Mouse (Mus musculus) urinary bladder, postnatal 14 days (tissue): ENCODE results near the gene Acaca.

Experiments
- DNase-seq: peaks from one replicate; pipeline ENCODE4 v3.0.0; 2021; ENCODE audit warnings: low spot score

The Acaca gene

DNA sequence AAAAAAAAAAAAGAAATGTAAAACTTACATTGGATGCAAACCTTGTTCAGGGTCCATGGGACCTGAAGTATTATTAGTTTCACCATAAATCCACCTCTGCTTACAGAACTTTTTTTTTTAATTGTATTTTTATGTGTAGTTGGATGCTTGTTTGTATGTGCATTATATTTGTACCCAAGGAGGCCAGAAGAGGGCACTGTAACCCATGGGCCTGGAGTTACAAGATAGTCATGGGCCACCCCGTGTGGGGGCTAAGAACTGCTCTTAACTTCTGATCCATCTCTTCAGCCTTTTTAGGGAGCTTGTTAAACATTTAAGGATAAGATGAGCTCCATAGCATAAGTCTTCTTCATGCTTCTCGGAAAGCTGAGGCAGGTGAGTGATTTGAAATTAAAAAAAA lies 21.4 kb downstream of the Acaca start:
- DNase-seq: no peak

DNA sequence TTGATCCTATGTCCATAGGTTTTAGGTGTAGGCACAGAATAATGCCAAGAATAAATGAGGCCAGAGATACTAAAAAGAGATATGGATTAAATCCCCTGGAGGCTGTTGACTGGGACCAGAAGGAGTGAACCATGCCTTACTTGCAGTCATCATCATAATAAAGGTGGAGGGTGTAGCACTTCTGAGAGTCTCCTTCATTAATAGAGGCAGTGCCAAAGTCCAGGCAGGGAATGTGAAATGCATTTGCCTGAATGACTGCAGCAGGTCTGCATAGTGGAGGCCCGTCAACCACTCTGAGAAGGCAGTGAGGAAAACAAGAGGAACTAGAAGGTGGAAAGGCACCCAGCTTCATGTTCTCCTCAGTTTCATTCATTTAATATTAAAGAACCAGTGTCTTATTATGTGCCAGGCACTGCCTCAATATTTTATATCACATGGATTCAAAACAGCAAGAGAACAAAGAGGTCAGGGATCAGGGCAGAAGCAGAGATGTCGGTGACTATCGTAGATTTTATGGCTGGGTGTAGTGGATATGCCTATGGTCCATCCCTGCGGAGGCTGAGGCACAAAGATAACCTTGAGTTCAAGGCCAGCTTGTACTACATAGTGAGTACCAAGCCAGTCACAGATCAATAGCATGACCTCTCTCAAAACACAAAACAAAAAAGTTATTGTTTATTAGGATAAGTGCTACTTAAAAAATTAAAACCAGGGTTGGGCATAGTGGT lies 27.2 kb downstream of the Acaca start:
- no peak for DNase-seq

DNA sequence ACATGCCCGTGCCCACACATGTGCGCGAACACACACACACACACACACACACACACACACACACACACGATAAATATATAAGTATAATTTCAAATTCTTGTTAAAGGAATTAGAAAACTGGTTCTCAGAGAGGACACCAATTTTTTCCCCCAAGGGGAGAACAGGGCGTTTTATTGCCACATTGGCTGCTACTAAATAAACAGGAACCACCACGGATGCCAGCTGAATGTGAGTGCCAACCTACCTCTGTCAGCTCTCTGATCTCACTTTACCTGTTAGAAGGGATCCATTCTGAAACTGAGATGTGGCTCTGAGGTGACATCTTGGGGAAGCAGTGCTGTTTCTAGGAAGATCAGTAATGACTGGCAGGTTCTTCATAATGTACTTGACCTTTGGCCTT lies 34.7 kb downstream of the Acaca start:
- DNase-seq: no peak

GRCm38 (mm10) chr11:84164561-84164960 lies 35.1 kb downstream of the Acaca start:
- no peak for DNase-seq

- no peak for DNase-seq
These were observed 37.6 kb downstream of the Acaca start, which contains the start of gene Gm11437 for GRCm38 (mm10) chr11:84167046-84167526. Gene Gm11437 (minus strand): TSS chr11:84167476.

- DNase-seq: peak; percentile 43
These were observed 39.3 kb downstream of the Acaca start for GRCm38 (mm10) chr11:84168701-84169288.

DNA sequence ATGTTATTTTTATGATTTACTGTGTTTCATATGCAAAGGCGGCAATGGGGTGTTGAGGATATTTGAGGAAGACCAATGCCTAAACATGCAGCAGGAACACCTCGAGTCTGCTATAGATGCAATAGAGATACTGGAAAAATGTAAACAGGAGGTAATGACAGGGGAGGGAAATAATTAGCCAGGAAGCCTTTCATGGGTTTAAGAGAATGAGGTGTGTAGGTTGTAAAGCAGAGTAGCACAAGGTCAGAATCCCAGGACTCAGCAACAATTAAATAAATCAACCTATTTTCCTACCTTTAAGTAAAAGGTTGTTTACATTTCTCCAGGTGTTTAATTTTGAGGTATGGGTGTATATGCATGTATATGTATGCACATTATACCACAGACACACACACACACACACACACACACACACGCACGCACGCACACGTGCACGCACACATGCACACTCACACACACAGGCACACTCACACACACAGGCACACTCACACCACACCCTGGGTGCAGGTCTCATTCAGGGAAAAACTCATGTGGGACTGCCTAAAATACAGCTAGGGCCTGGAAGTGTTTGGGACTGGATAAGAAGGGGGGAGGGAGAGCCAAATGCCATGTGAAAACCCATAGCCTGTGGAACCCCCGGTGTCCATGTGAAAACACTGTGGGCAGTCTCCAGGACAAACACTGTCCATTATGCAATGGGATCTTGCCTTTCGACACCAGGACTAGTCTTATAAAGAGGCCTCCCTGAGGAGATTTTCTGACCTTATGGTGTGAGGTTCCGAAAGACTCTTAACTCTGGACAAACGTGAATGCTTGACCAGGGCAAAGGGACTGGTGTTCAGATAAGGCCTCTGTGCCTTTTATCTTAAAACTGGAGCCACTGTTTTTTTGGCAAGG lies 43.3 kb downstream of the Acaca start:
- DNase-seq: no peak

DNA sequence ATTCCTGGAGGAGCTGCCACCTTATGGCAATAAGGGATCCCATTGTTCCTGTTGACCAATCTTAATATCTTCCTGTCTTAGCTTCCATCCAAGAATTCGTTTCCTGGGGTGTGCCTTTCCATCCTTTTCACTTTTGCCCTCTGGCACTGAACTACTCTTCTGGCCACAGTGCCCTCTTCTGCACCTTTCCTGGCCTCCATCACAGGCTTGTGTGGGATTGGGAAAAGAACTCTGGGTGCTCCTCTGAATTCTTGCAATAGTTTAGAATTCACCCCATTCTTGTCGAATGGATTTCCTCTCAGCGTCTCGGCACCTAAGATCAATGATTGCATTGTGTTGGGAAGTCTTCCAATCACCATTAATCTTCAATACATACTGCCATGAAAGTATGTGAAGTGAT lies 49.1 kb downstream of the Acaca start:
- no peak for DNase-seq

- DNase-seq: peak; percentile 97
These were observed 49.9 kb downstream of the Acaca start for GRCm38 (mm10) chr11:84179226-84179953.

GRCm38 (mm10) chr11:84179954-84180598 lies 50.6 kb downstream of the Acaca start:
- DNase-seq: peak; percentile 73

DNA sequence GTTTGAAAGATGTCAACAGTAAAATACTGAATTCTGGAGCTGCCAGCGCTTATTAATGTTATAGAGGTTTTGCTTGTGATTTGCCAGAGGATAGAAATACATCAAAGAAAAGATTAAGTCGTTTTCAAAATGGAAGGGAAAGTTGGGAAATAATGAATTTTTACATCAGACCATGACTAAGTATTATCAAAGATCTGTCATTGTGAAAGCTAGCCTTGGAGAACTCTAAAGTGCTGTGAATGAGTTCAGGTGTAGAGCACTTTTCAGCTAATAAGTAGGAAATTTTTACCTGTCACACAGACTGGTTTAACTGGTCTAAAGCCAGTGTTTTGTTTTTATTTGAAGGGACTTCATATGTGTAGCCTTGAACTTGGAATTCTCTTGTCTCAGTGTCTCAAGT lies 51.8 kb downstream of the Acaca start:
- no peak for DNase-seq

DNA sequence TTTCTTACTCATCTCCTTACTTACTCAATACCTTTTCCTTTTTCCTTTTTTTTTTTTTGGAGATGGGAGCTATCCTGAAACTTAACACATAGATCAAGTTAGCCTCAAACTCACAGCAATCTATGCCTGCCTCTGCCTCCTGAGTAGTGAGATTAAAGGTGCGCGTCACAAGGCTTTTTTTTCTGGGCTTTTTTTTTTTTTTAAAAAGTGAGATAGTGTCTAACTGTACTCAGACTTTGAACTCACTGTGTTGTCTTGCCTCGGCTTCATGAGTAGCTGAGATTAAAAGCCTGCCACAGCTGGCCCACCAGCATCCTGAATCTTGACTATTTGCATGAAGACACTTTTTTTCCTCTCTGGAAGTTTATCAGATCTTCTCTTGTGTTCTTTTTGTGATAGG lies 59.1 kb downstream of the Acaca start:
- DNase-seq: no peak

DNA sequence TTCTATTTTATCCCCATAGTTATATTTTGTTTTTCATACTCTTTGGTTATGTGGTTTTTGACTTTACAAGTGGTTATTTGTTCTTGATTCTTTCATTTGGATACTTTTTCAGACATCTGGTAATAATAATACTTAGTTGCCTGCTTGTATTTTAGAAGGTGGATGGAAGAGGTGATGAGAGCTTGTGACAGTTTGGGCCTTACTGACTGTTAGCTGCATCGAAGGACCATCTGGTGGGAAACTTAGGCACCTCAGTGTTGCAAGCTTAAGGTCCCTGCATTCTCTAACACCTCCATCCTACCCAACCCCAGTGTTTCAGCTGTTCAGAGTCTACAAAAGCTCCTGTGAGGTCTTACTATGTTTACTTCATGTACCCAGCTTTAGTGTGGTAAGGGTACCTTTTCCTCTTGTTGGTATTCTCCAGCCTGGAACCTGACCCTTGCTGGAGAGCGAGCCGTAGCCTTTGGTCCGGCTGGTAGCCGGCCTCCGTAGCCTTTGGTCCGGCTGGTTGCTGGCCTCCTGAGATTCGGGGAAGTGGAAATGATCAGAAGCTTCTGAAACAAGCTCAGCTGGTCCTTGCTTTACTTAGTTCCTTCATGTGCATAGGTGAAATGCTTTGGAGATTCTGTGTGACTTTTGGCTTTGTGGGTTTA lies 61.2 kb downstream of the Acaca start:
- no peak for DNase-seq

DNA sequence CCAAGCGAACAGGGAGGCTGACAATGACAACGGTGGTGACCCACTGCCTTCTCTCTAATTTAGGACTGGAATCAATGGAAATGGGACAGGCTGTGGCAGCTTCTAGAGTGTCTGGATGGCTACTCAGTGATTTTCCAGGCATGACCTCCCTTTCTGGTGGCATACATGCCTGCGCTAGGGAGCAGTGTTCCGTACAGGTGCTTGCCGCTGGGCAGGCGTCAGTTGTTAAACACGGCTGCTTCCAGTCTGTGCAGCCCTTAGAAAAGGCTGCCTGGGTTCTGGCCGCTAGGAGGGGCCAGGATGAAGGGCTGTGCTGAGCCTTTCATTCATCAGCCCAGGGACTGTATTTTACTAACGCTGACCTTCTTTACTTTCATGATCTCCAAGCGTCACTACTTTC lies 63.8 kb downstream of the Acaca start:
- no peak for DNase-seq

DNA sequence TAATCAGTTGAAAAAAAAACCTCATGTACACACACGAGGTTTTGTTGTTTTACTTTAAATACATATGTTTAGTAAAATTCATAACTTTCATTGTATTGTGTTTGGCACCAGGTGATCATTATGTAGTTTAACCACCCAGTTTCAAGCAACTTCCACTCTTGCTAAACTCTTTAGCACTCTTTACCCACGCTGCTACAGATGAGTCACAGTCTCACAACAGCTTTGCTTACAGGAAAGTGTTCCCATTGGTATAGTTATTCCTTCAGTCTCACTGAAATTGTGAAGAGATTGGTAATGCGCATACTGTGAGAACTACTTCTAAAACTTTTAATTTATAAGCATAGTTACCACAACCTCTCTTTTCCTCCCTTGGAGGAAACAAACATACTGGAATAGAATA lies 65.3 kb downstream of the Acaca start:
- no peak for DNase-seq

GRCm38 (mm10) chr11:84197607-84198402 lies 68.3 kb downstream of the Acaca start:
- no peak for DNase-seq

- DNase-seq: no peak
These were observed 76.3 kb downstream of the Acaca start for GRCm38 (mm10) chr11:84205776-84206175.

DNA sequence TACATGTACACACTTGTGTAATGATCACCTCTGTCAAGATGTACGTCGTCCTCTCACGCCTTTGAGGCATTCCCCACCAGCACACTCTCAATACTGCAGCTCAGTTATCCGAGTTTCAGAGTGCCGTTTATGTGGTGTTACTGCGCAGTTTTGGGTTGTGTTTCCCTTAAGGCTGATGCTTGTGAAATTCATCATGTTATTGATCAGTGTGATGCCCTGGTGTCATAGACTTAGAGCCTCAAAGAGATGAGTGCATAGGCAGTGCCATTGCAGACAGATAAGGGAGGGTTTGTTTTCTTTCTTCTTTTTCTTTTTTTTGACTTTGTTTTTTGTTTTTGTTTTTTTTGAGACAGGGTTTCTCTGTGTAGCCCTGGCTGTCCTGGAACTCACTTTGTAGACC lies 81.4 kb downstream of the Acaca start:
- DNase-seq: no peak

GRCm38 (mm10) chr11:84218951-84219350 lies 89.5 kb downstream of the Acaca start:
- DNase-seq: no peak

DNA sequence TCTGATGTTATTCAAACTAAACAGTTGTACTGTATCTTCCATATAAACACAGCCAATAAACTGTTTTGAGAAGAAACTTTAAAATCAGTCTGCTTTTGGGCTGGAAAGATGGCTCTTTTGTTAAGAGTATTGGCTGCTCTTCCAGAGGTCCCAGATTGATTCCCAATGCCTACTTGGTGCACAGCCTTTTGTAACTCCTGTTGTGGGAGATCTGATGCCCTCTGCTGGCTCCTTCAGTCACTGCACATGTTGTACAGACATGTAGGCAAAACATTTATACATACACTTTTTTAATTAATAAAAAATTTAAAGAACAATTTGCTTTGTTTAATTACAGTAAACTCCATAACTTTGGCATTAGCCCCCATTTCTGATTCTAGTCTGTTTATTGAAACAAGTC lies 114.1 kb downstream of the Acaca start:
- DNase-seq: peak; percentile 41
